Mouse (Mus musculus) kidney, adult 2 months (tissue): ENCODE measurements around the gene Slc35b3.

Experiments used
- CTCF ChIP-seq: fragments of 200-500 bp; conservative IDR thresholded peaks from 2 replicates; pipeline ENCODE4 v1.5.1; 2011; ENCODE audit warnings: low read depth, mild to moderate bottlenecking, control low read depth, low read length, moderate library complexity, mixed read lengths; ENCODE audit not compliant: insufficient read depth, insufficient read length
- POLR2A ChIP-seq: fragments of 200-500 bp; IDR thresholded peaks from one replicate; pipeline ENCODE4 v1.6.1; 2011; ENCODE audit warnings: low read depth, low read length, control low read depth

DNA sequence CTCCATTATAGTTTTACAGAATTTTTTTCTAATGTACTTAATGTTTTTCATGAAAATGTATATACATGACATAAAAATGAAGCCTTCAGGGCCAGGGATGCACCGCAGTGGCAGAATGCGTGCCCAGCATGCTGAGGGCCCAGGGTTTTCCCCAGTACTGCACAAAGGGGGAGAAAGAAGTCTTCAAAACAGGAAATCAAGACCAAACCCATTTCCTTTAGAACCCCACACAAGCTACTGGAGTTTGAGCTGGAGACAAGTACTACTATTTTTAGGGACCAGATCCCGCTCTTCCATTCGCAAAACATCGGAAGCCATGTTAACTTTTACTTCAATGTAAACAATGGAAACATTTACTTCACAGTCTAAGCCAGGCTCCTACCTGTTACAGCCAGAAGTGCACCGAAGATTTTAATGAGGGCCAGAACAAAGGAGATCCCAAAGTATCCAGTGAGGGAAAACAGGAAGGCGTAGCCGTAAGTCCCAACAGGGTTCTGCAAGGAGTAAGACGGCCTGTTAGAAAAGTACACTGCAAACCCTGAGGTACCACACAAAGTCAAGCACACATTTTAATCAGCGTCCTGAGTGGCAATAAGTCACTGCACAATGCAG lies 23.7 kb downstream of the Slc35b3 start:
- TF ChIP-seq POLR2A: no peak
- no peak for TF ChIP-seq CTCF
